Mouse (Mus musculus): ENCODE results near the gene Dchs2. TPM values are rescaled to one million over a fixed set of nuclear protein-coding genes. Genes with fewer than 3 reads are reported as not detected.

The Dchs2 gene
- polyA plus RNA-seq, 1 experiment: 0.39 TPM

- no peak overlapping the region for H3K4me3 ChIP-seq (replicated peaks; ENCODE audit: insufficient read depth, low read depth, low read length)
- no peak for DNase-seq
- no peak overlapping the region for H3K27ac ChIP-seq (ENCODE audit: insufficient read depth, low read length)
- 21% methylated on average over 7 of the region's 7 CpGs for WGBS
- no peak for TF ChIP-seq POLR2A (IDR thresholded peaks at IDR 0.05; ENCODE audit: borderline replicate concordance, insufficient read depth, low read length)
- TF ChIP-seq CTCF (IDR thresholded peaks at IDR 0.05; ENCODE audit: borderline replicate concordance, insufficient read depth, low read depth, low read length): no peak
- no peaks in the 10 kb centered on the region for H3K27me3 ChIP-seq (ENCODE audit: control insufficient read depth, insufficient read depth, low read length)
- H3K4me1 ChIP-seq (ENCODE audit: control insufficient read depth, insufficient read depth, low read length): no peaks in the 10 kb centered on the region
These were observed 8.7 kb downstream of the Dchs2 start for GRCm38 (mm10) chr3:83136413-83136812.

GRCm38 (mm10) chr3:83138820-83139219 is 11.1 kb downstream of the Dchs2 start:
- no peak for DNase-seq
- TF ChIP-seq POLR2A (IDR thresholded peaks at IDR 0.05; ENCODE audit: borderline replicate concordance, insufficient read depth, low read length): no peak
- no peak for TF ChIP-seq CTCF (IDR thresholded peaks at IDR 0.05; ENCODE audit: borderline replicate concordance, insufficient read depth, low read depth, low read length)
- Histone ChIP-seq H3K4me3 (replicated peaks; ENCODE audit: insufficient read depth, low read depth, low read length) (no peak overlapping the region), H3K27me3 (ENCODE audit: control insufficient read depth, insufficient read depth, low read length) (no peaks in the 10 kb centered on the region), H3K27ac (ENCODE audit: insufficient read depth, low read length) (no peak overlapping the region), H3K4me1 (ENCODE audit: control insufficient read depth, insufficient read depth, low read length) (no peaks in the 10 kb centered on the region)
- WGBS: 77% methylated on average over 2 of the region's 2 CpGs

- Histone ChIP-seq H3K27ac (ENCODE audit: insufficient read depth, low read length) (no peak overlapping the region), H3K4me3 (replicated peaks; ENCODE audit: insufficient read depth, low read depth, low read length) (no peak overlapping the region), H3K27me3 (ENCODE audit: control insufficient read depth, insufficient read depth, low read length) (no peaks in the 10 kb centered on the region), H3K4me1 (ENCODE audit: control insufficient read depth, insufficient read depth, low read length) (no peaks in the 10 kb centered on the region)
- no peak for TF ChIP-seq POLR2A (IDR thresholded peaks at IDR 0.05; ENCODE audit: borderline replicate concordance, insufficient read depth, low read length)
- WGBS: 50% methylated on average over 3 of the region's 3 CpGs
- DNase-seq: no peak
These were observed 17.9 kb downstream of the Dchs2 start for GRCm38 (mm10) chr3:83145610-83146009.

GRCm38 (mm10) chr3:83147273-83148054 is 19.7 kb downstream of the Dchs2 start:
- no peak for TF ChIP-seq POLR2A (IDR thresholded peaks at IDR 0.05; ENCODE audit: borderline replicate concordance, insufficient read depth, low read length)
- TF ChIP-seq CTCF (IDR thresholded peaks at IDR 0.05; ENCODE audit: borderline replicate concordance, insufficient read depth, low read depth, low read length): no peak
- no peak overlapping the region for H3K27ac ChIP-seq (ENCODE audit: insufficient read depth, low read length)
- no peak for DNase-seq
- H3K27me3 ChIP-seq (ENCODE audit: control insufficient read depth, insufficient read depth, low read length): no peaks in the 10 kb centered on the region
- no peaks in the 10 kb centered on the region for H3K4me1 ChIP-seq (ENCODE audit: control insufficient read depth, insufficient read depth, low read length)
- 70% methylated on average over 6 of the region's 6 CpGs for WGBS
- no peak overlapping the region for H3K4me3 ChIP-seq (replicated peaks; ENCODE audit: insufficient read depth, low read depth, low read length)

- 7% methylated on average over 4 of the region's 4 CpGs for WGBS
- Histone ChIP-seq H3K4me3 (replicated peaks; ENCODE audit: insufficient read depth, low read depth, low read length) (no peak overlapping the region), H3K27me3 (ENCODE audit: control insufficient read depth, insufficient read depth, low read length) (no peaks in the 10 kb centered on the region), H3K27ac (ENCODE audit: insufficient read depth, low read length) (no peak overlapping the region), H3K4me1 (ENCODE audit: control insufficient read depth, insufficient read depth, low read length) (no peaks in the 10 kb centered on the region)
- no peak for DNase-seq
- TF ChIP-seq POLR2A (IDR thresholded peaks at IDR 0.05; ENCODE audit: borderline replicate concordance, insufficient read depth, low read length) (no peak), CTCF (IDR thresholded peaks at IDR 0.05; ENCODE audit: borderline replicate concordance, insufficient read depth, low read depth, low read length) (no peak)
These were observed 20.3 kb downstream of the Dchs2 start for GRCm38 (mm10) chr3:83148055-83148447.

- 60% methylated on average over 3 of the region's 3 CpGs for WGBS
- Histone ChIP-seq H3K4me3 (replicated peaks; ENCODE audit: insufficient read depth, low read depth, low read length) (no peak overlapping the region), H3K4me1 (ENCODE audit: control insufficient read depth, insufficient read depth, low read length) (no peaks in the 10 kb centered on the region), H3K27ac (ENCODE audit: insufficient read depth, low read length) (no peak overlapping the region), H3K27me3 (ENCODE audit: control insufficient read depth, insufficient read depth, low read length) (no peaks in the 10 kb centered on the region)
- TF ChIP-seq POLR2A (IDR thresholded peaks at IDR 0.05; ENCODE audit: borderline replicate concordance, insufficient read depth, low read length) (no peak), CTCF (IDR thresholded peaks at IDR 0.05; ENCODE audit: borderline replicate concordance, insufficient read depth, low read depth, low read length) (no peak)
- DNase-seq: no peak
These were observed 20.8 kb downstream of the Dchs2 start for GRCm38 (mm10) chr3:83148508-83148907.

GRCm38 (mm10) chr3:83155600-83155999 is 27.9 kb downstream of the Dchs2 start:
- Histone ChIP-seq H3K27me3 (ENCODE audit: control insufficient read depth, insufficient read depth, low read length) (no peaks in the 10 kb centered on the region), H3K4me1 (ENCODE audit: control insufficient read depth, insufficient read depth, low read length) (no peaks in the 10 kb centered on the region), H3K27ac (ENCODE audit: insufficient read depth, low read length) (no peak overlapping the region), H3K4me3 (replicated peaks; ENCODE audit: insufficient read depth, low read depth, low read length) (no peak overlapping the region)
- no peak for DNase-seq
- WGBS: 12% methylated on average over 4 of the region's 4 CpGs
- no peak for TF ChIP-seq CTCF (IDR thresholded peaks at IDR 0.05; ENCODE audit: borderline replicate concordance, insufficient read depth, low read depth, low read length)
- TF ChIP-seq POLR2A (IDR thresholded peaks at IDR 0.05; ENCODE audit: borderline replicate concordance, insufficient read depth, low read length): no peak

- 65% methylated on average over 4 of the region's 4 CpGs for WGBS
- no peak for TF ChIP-seq POLR2A (IDR thresholded peaks at IDR 0.05; ENCODE audit: borderline replicate concordance, insufficient read depth, low read length)
- TF ChIP-seq CTCF (IDR thresholded peaks at IDR 0.05; ENCODE audit: borderline replicate concordance, insufficient read depth, low read depth, low read length): no peak
These were observed 28.4 kb downstream of the Dchs2 start for GRCm38 (mm10) chr3:83156165-83156564.

More at GRCm38 (mm10) chr3:83156165-83156564, 28.4 kb downstream of the Dchs2 start:
- no peak overlapping the region for H3K4me3 ChIP-seq (replicated peaks; ENCODE audit: insufficient read depth, low read depth, low read length)
- no peaks in the 10 kb centered on the region for H3K27me3 ChIP-seq (ENCODE audit: control insufficient read depth, insufficient read depth, low read length)
- H3K27ac ChIP-seq (ENCODE audit: insufficient read depth, low read length): no peak overlapping the region
- no peaks in the 10 kb centered on the region for H3K4me1 ChIP-seq (ENCODE audit: control insufficient read depth, insufficient read depth, low read length)
- no peak for DNase-seq

All from cerebellum, adult 2 months (tissue).